Mouse (Mus musculus) embryonic fibroblast, embryonic 13.5 days (primary cell): Measurements from ENCODE around the gene Ccl22.

Source experiments
- CTCF ChIP-seq: IDR thresholded peaks from 2 replicates; pipeline ENCODE4 v1.5.1; 2011; ENCODE audit warnings: mild to moderate bottlenecking, control low read depth, low read length, moderate library complexity, borderline replicate concordance; ENCODE audit not compliant: insufficient read depth
- POLR2A ChIP-seq: IDR thresholded peaks from 2 replicates; pipeline ENCODE4 v1.6.1; 2011; ENCODE audit warnings: low read depth, mild to moderate bottlenecking, control low read depth, low read length, moderate library complexity

DNA sequence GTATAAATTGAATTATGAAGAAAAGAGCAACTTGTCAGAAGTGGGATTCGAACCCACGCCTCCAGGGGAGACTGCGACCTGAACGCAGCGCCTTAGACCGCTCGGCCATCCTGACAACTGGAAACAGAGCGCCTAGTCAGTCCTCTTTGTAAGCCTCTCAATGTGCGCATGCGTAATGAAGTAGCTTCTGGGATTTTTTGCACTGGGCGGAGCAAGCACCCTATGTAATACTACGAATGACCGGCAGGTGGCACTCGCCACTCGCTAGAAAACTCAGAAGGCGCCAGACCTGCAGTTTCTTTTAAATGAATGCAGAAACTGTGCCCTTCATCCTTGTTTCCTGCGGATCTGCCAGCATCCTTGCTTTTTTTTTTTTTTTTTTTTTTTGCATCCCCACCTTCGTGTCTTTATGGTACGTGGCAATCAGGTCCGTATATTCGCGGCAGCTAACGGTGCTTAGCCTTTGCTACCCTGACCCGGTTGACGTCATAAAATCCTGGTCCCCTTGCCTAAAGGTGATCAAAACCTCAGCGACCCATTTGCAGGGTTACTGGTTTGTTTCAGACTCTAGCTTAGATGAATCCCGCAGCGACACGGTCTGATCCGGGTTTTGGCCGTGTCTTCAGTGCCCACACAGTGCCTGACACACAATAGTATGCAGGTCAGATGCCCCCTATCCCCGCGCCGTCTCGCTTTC lies 41.3 kb upstream of the Ccl22 start:
- TF ChIP-seq POLR2A: no peak
- peak; percentile 57 for TF ChIP-seq CTCF
